Mouse (Mus musculus) hindbrain, embryonic 10.5 days (tissue): ENCODE data around the gene Psap. TPM values are rescaled to one million over a fixed set of nuclear protein-coding genes. Genes with fewer than 3 reads are reported as not detected.
A peak's percentile ranks its signal among the peaks of the same experiment; 100 is the strongest.

Experiments
- DNase-seq: peaks from one replicate; pipeline ENCODE4 v3.0.0-alpha.2; 2017; ENCODE audit warnings: low spot score
- H3K27ac ChIP-seq: fragments of 300-500 bp; sonication (generic); 2 replicates; pipeline ENCODE4 v1.5.1; 2016; ENCODE audit warnings: mild to moderate bottlenecking, moderate library complexity
- H3K27me3 ChIP-seq: fragments of 300-500 bp; sonication (generic); 2 replicates; pipeline ENCODE4 v1.6.1; 2016; ENCODE audit warnings: mild to moderate bottlenecking; ENCODE audit not compliant: poor library complexity, insufficient read depth, severe bottlenecking
- H3K36me3 ChIP-seq: fragments of 300-500 bp; sonication (generic); 2 replicates; pipeline ENCODE4 v1.6.1; 2016; ENCODE audit warnings: mild to moderate bottlenecking, moderate library complexity
- H3K4me1 ChIP-seq: fragments of 300-500 bp; sonication (generic); replicated peaks from 2 replicates; pipeline ENCODE4 v1.6.1; 2016; ENCODE audit warnings: mild to moderate bottlenecking
- H3K4me3 ChIP-seq: fragments of 300-500 bp; sonication (generic); 2 replicates; pipeline ENCODE4 v1.5.1; 2016; ENCODE audit warnings: mild to moderate bottlenecking, moderate library complexity
- H3K9me3 ChIP-seq: fragments of 300-500 bp; sonication (generic); 2 replicates; pipeline ENCODE4 v1.6.1; 2016; ENCODE audit warnings: mild to moderate bottlenecking, moderate library complexity
- WGBS: fragments of 180-500 bp; shearing (Covaris S2); methylation state at CpG from one replicate; pipeline ENCODE4 v1.1.7; 2016; 5-methylcytosine and 5-hydroxymethylcytosine counted together
- polyA plus RNA-seq: library from polyadenylated mRNA; unstranded; fragments of >200 nt; fragmentation: Nextera tagmentation; extraction: Ambion mirVana; gene quantifications from 2 replicates; pipeline ENCODE4 v1.2.1, GENCODE M21; 2016

Psap gene
- polyA plus RNA-seq, 1 experiment from 2014 or later: 86.4 TPM

DNA sequence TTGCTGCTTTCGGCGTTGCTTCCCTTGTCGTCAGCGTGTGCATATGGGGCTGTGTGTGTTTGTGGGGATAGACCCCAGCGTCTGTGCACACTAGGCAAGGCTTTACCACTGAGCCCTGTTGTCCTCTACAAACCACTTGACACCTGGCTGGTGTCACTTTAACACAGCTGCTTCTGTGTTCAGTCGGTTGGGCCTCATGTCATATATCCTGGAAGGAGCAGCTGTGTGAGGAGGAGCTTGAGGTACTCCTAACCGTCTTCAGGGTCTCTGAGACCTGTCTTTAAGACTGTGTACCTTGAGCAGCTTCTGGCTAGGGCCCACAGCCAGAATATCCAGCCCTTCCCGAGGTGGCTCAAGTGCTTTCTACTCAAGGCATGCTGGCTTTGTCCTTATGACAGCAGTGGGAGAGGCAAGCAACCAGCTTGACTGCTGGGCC is 7.3 kb downstream of the Psap start:
- Histone ChIP-seq H3K4me3 (peak overlapping the region; percentile 35), H3K27me3 (no peaks in the 10 kb centered on the region), H3K27ac (peak overlapping the region; percentile 85), H3K4me1 (peaks cover 85% of the 10 kb centered on the region), H3K36me3 (peaks cover 9% of the 10 kb centered on the region; the same call in 1 of the 2 replicates), H3K9me3 (no peaks in the 10 kb centered on the region)
- 66% methylated on average over 8 of the region's 8 CpGs for WGBS
- no peak for DNase-seq

DNA sequence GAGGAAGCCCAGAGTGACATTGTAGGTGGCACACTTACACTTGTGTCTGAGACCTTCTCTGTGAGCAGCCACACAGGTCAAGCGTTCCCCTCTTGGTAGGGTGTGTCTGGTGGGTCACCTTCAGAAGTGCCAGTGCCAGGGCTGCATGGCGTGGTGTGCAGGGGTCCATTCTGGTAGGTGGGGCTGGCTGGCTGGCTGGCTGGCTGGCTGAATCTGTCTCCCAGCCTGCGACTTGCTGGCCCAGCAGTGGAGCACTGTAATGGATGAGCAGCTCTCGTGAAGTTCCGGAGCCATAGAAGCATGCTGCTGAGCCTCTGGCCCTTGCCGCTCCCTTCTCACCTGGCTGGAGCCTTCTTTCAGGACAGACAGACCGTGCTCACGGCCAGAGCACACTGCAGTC is 7.8 kb downstream of the Psap start:
- H3K4me3 ChIP-seq: peak overlapping the region; percentile 35
- WGBS: 62% methylated on average over 8 of the region's 8 CpGs
- DNase-seq: no peak
- peak overlapping the region; percentile 85 for H3K27ac ChIP-seq
- 0 out of 2 replicates have a peak, but pooled peaks cover 9% of the 10 kb centered on the region for H3K36me3 ChIP-seq
- no peaks in the 10 kb centered on the region for H3K9me3 ChIP-seq
- peaks cover 85% of the 10 kb centered on the region for H3K4me1 ChIP-seq
- H3K27me3 ChIP-seq: no peaks in the 10 kb centered on the region

DNA sequence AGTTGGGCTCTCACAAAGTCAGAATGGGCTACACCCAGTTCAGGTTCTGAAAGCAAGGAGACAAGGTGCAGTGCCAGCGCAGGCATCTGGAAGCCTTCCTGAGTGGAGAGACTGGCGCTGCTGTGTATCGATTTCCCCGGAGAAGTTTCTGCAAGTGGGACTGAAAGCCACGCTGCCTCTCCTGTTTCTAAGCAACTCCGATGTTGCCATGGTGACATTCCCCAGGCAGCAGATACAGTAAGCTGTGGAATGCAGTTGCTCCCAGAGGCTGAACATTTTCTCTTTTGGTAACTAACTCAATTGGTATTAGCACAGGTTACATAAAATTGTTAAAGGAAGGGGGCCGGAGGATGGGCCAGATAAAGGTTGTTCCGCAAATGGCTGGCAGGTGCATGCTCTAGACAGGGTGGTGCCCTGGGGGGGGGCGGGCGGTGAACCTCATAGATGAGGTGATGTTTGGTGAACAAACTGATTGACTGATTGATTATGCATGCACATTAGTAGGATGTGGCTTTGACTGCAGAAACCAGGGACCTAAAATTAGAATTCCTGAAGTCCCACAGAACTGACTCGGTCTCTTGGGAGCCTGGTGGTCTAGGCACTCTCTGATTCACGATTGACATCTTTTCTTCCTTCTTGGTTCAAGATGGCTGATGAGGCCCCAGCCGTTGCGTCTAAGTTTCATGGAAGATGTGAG is 8.4 kb downstream of the Psap start:
- WGBS: 42% methylated on average over 14 of the region's 14 CpGs
- 0 out of 2 replicates have a peak, but pooled peaks cover 9% of the 10 kb centered on the region for H3K36me3 ChIP-seq

DNA sequence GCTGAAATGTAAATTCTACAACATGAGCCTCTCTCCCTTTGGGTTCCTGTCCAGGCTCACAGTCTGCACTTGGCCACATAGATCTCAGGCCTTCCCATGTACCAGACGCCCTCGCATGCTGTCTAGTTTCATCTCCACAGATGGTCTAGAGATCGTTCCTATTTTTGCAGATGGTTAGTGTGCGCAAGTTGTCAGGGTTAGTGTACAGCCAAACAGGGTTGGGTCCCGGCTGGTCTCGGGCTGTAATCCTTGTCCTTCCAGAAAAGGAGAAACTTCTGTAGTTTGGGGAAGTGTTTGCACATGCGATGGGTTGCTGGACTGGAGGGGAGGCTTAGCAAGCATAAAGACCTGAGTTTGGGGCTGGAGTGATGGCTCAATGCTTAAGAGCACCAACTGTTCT is 9.1 kb downstream of the Psap start:
- Histone ChIP-seq H3K36me3 (peaks cover 12% of the 10 kb centered on the region), H3K27ac (peak overlapping the region; percentile 60), H3K9me3 (no peaks in the 10 kb centered on the region), H3K27me3 (no peaks in the 10 kb centered on the region), H3K4me3 (no peak overlapping the region), H3K4me1 (peaks cover 87% of the 10 kb centered on the region)
- 94% methylated on average over 7 of the region's 7 CpGs for WGBS
- no peak for DNase-seq

More for the DNA sequence above, 8.4 kb downstream of the Psap start:
- Histone ChIP-seq H3K9me3 (no peaks in the 10 kb centered on the region), H3K27ac (peak overlapping the region; percentile 85), H3K27me3 (no peaks in the 10 kb centered on the region), H3K4me1 (peaks cover 85% of the 10 kb centered on the region), H3K4me3 (peak overlapping the region; percentile 35)
- DNase-seq: peak; percentile 82

DNA sequence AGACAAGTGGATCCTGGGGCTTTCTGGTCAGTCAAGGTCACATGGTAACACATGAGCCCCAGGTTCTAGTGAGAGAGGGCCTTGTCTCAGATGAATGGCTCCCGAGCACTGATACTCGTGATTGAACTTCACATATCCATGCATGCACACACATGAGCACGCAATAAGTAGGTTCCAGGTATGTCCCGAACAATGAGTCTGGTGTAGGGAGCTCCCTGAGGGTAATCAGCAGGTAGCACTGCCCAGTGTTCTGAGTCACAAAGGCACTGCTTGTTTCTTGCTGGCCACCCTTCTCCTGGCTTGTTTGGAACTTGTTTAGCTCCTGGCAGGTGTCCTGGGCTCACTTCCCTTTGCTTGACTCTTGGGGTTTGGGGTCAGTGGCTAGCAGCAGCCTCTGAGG is 9.7 kb downstream of the Psap start:
- Histone ChIP-seq H3K36me3 (peaks cover 18% of the 10 kb centered on the region), H3K9me3 (no peaks in the 10 kb centered on the region), H3K4me3 (no peak overlapping the region), H3K27me3 (no peaks in the 10 kb centered on the region), H3K4me1 (peaks cover 84% of the 10 kb centered on the region), H3K27ac (no peak overlapping the region)
- no peak for DNase-seq
- WGBS: 80% methylated on average over 4 of the region's 4 CpGs

DNA sequence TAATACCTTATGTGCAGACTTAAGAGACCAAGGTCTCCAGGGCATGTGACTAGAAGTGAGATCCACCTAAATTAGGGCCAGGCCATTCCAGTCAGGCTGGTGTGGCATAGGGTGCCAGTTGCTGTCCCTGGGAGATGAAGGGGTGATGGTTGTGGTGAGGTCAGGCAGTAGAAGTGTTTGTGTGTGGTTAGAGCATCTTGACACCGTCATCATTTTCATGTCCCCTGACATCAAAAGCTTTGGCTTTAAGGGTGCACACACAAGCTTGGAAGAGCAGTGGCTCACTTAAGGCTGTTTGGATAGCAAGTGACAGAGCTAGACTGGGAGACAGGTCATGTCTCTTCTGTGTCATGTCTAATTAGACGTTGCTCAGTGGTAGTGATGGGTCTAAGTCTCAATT is 10.3 kb downstream of the Psap start:
- Histone ChIP-seq H3K9me3 (no peaks in the 10 kb centered on the region), H3K27ac (no peak overlapping the region), H3K4me3 (no peak overlapping the region), H3K36me3 (peaks cover 24% of the 10 kb centered on the region), H3K4me1 (peaks cover 78% of the 10 kb centered on the region), H3K27me3 (no peaks in the 10 kb centered on the region)
- 85% methylated on average over 2 of the region's 2 CpGs for WGBS
- DNase-seq: no peak

DNA sequence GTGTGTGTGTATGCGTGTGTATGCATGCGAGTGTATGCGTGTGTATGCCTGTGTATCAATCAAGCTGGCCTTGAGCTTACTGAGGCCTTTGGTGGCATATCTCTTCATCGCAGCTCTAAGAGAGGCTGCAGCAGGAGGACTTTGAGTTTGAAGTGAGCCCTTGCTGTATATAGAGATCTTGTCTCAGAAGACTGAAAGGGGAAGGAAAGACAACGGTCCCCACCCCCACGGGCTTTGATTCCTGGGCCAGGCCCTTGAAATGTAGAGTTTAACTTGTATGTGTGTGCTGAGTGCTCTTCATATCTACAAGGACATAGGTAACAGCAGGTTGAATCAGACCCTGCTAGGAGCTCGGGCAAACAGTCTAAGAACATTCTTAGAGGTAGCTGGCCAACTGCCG is 11.8 kb downstream of the Psap start:
- H3K27me3 ChIP-seq: no peaks in the 10 kb centered on the region
- 91% methylated on average over 8 of the region's 8 CpGs for WGBS
- no peak for DNase-seq
- H3K27ac ChIP-seq: no peak overlapping the region
- H3K4me3 ChIP-seq: no peak overlapping the region
- H3K4me1 ChIP-seq: peaks cover 64% of the 10 kb centered on the region
- H3K36me3 ChIP-seq: peaks cover 33% of the 10 kb centered on the region
- no peaks in the 10 kb centered on the region for H3K9me3 ChIP-seq

DNA sequence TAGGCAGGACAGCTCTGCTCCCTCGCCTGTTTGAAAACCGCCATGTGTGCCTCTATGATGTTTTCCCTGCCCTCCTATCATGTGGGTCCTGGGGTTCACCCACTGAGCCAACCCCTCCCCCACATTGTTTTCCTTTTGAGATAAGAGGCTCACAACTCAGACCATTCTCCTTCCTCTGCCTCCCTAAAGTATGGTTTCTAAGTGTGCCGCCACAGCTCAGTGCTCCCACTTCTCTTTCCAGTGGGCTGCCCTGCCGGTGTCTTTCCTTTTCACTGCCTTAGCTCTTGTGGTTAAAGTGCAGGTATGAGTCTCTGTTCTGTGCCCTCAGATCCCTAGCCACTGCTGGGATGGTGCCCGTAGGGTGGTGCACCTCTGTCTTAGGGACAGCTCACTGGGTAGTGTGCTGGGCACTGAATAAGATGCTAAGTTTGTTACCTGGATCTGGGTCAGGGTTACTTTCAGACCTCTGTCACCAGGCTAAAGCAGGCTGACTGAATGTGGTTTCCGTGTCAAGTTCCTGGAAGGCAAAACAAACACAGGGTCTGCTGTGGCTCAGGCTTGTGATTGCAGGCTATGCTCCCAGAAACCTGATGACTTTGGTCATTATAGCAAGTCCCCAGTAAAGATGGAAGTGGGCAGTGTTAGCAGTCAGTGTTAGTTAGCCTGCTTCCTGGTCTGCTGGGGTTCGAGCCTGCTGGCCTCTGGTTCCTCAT is 12.8 kb downstream of the Psap start:
- no peaks in the 10 kb centered on the region for H3K27me3 ChIP-seq
- H3K4me1 ChIP-seq: peaks cover 55% of the 10 kb centered on the region
- H3K36me3 ChIP-seq: peaks cover 43% of the 10 kb centered on the region
- H3K4me3 ChIP-seq: no peak overlapping the region
- 64% methylated on average over 7 of the region's 7 CpGs for WGBS
- DNase-seq: no peak
- H3K27ac ChIP-seq: no peak overlapping the region; the same call in 1 of the 2 replicates
- no peaks in the 10 kb centered on the region for H3K9me3 ChIP-seq

DNA sequence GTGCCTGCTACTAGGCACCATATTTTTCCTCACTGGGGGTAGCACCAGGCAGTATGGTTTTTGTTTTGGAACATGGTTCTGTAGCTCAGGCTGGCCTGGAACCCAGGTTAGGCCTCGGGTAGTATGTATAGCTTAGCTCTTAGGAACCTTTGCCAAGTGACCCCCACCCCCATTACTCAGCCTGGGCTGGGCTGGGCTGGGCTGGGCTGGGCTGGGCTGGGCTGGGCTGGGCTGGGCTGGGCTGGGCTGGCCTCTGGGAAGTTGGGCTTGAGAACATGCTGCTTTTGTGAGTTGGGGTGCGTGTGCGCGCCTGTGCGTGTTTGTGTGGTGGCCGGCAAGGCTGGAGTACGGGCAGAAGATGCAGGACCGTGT is 13.3 kb downstream of the Psap start:
- H3K9me3 ChIP-seq: no peaks in the 10 kb centered on the region
- no peak overlapping the region for H3K4me3 ChIP-seq
- peaks cover 49% of the 10 kb centered on the region for H3K4me1 ChIP-seq
- 85% methylated on average over 8 of the region's 8 CpGs for WGBS
- peaks cover 48% of the 10 kb centered on the region for H3K36me3 ChIP-seq
- DNase-seq: no peak
- no peak overlapping the region; the same call in 1 of the 2 replicates for H3K27ac ChIP-seq
- no peaks in the 10 kb centered on the region for H3K27me3 ChIP-seq

DNA sequence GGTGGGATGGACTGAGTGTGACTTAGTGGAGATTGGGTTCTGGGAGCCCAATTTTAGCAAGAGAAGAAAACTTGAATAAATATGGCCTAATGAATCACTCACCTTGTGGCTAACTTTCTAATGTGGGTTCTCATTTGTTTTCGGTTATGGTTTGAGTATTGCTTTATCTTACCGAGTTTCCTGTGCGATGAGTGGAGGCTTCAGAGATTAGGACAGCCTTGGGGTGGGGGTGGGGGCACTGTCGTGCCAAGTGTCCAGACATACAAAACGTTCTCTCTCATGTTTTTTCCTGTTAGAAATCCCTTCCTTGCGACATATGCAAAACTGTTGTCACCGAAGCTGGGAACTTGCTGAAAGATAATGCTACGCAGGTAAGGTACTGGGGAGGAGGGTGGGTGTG is 14.8 kb downstream of the Psap start:
- no peak for DNase-seq
- H3K9me3 ChIP-seq: no peaks in the 10 kb centered on the region
- H3K4me1 ChIP-seq: peaks cover 36% of the 10 kb centered on the region
- H3K27ac ChIP-seq: no peak overlapping the region
- WGBS: 94% methylated on average over 8 of the region's 8 CpGs
- peaks cover 58% of the 10 kb centered on the region for H3K36me3 ChIP-seq
- H3K4me3 ChIP-seq: no peak overlapping the region
- no peaks in the 10 kb centered on the region for H3K27me3 ChIP-seq

DNA sequence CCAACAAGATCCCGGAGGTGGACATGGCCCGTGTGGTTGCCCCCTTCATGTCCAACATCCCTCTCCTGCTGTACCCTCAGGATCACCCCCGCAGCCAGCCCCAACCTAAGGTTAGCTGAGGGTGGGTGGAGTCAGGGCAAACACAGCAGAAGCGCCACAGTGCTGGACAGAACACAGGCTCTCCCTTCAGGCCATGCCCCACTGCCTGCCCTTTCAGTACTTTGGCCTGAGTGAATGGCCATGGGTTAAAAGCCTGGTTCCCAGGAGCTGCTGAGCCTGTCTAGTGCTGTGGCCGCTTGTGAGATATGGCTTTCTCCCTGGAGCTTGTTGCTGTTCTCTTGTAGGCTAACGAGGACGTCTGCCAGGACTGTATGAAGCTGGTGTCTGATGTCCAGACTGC is 17.2 kb downstream of the Psap start:
- peaks cover 21% of the 10 kb centered on the region for H3K4me1 ChIP-seq
- H3K27me3 ChIP-seq: no peaks in the 10 kb centered on the region
- no peak overlapping the region for H3K4me3 ChIP-seq
- no peaks in the 10 kb centered on the region for H3K9me3 ChIP-seq
- WGBS: 85% methylated on average over 7 of the region's 7 CpGs
- DNase-seq: no peak
- H3K36me3 ChIP-seq: peaks cover 78% of the 10 kb centered on the region
- no peak overlapping the region for H3K27ac ChIP-seq

DNA sequence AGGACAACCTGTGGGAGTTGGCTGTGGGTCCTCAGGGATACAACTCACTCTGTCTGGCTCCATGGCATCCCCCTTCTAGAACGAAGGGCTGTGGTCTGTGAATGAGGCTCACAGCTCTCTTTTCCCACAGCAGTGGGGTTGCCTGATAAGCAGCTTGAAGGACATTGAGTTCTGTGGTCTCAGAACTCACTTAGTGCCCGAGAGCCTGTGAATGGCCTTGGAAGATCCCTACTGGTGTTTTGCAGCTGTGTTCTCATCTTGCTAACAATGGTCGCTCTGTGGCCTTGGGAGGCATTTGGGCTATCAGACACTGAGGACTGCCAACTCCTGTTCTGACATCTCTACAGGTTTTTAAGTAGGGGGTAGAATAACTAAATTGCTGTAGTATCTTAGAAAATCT is 17.9 kb downstream of the Psap start:
- Histone ChIP-seq H3K36me3 (peaks cover 86% of the 10 kb centered on the region), H3K4me1 (peaks cover 13% of the 10 kb centered on the region), H3K27ac (no peak overlapping the region), H3K4me3 (no peak overlapping the region), H3K27me3 (no peaks in the 10 kb centered on the region), H3K9me3 (no peaks in the 10 kb centered on the region)
- WGBS: 93% methylated on average over 3 of the region's 3 CpGs
- no peak for DNase-seq

DNA sequence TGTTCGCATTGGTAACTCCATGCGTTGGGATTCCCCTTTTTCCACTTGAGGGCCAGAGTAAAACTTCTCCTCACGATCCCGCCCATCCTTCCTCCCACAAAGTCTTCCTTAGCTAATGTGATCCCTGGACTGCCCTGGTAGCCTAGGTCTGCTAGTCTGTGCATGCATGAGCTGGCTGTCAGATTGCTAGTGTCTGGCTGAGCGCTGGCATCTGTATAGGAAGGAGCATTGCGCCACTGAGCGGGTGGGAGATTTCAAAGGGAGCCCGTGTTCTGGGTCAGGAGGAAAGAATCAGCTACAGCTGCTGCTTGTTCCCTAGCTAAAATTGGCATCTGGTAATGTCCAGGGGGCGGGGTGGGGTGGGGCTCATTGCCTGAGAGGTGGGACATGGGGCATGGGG is 18.6 kb downstream of the Psap start:
- DNase-seq: no peak
- no peak overlapping the region for H3K27ac ChIP-seq
- H3K27me3 ChIP-seq: no peaks in the 10 kb centered on the region
- no peak overlapping the region for H3K4me3 ChIP-seq
- peaks cover 92% of the 10 kb centered on the region for H3K36me3 ChIP-seq
- 91% methylated on average over 9 of the region's 9 CpGs for WGBS
- no peaks in the 10 kb centered on the region for H3K9me3 ChIP-seq
- H3K4me1 ChIP-seq: peaks cover 7% of the 10 kb centered on the region; the same call in 1 of the 2 replicates
